Mouse (Mus musculus): ENCODE measurements around the gene Erp29.

Erp29 gene

DNA sequence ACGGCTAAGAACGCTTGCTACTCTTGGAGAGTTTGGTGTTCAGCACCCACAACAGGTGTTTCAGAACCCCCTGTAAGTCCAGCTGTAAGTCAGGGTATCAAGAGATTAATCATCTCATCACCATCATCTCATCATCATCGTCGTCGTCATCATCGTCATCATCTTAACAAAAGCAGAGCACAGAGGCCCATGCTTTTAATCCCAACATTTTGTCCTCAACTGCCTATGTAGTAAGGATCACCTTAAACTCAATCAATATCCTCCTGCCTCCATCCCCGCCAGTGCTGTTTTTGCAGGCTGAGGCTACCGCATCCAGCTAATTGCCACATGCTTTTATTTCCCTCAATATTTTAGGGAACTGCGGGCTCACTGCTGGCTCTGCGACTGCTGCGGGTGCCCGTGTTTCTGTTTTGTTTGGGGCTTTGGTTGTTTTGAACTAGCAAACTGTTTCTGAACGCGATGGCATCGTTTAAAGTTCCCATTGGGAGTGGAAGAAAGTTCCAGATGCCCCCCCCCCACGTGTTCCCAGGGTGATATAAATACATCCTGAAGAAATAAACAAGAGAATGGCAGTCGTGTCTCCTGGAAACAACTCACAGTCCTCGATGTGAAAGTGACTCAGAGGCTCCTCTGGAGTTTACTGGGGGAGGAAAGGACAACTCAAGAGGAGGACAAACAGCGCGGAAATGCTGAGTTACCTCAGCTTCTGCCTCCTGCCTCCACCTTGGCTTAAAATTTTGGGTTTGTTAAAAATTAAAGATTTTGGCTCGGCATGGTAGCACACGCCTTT is 66.0 kb downstream of the Erp29 start:
- DNase-seq, result peak in 1 of 2 experiments; percentile 21

DNA sequence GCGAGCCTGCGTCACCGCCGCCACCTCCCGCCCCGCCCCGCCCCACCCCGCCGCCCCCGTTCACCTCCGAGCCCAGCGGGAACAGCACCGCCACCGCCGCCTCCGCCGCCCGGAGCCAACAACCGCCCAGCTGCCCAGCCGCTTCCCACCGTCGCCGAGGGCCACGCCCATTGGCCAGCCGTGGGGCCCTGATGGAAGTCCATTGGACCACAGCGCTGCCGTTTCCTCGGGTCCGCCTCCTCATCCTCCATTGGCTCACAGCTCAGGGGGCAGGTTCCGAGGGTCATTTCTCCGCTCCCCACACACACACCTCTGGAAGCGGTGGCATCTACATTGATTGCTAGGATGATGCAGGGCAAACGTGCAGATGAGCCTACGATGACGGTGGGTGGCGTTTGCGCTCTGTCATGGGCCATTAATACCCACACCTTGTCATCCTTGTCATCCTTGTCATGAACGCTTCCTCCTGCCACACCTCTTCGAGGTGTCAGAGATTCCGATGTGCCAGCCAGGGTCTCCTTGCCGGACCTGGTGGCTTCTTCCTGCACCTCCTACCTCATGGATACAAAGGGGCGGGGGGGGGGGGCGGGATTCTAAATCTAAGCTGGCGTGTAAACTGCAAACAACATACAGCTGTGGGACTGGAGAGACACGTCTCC is 66.7 kb downstream of the Erp29 start, which contains the start of gene Trafd1:
Gene Trafd1, minus strand, starts transcription at position 172 of the 659 bp plus-strand sequence.
- peak; percentile 97 to 98 for DNase-seq

GRCm38 (mm10) chr5:121384757-121385460 is 67.4 kb downstream of the Erp29 start:
- no peak for DNase-seq

GRCm38 (mm10) chr5:121383857-121384756 is 68.2 kb downstream of the Erp29 start:
- DNase-seq, result no peak

- no peak for DNase-seq
Measured at GRCm38 (mm10) chr5:121380692-121381091, 71.6 kb downstream of the Erp29 start.

DNA sequence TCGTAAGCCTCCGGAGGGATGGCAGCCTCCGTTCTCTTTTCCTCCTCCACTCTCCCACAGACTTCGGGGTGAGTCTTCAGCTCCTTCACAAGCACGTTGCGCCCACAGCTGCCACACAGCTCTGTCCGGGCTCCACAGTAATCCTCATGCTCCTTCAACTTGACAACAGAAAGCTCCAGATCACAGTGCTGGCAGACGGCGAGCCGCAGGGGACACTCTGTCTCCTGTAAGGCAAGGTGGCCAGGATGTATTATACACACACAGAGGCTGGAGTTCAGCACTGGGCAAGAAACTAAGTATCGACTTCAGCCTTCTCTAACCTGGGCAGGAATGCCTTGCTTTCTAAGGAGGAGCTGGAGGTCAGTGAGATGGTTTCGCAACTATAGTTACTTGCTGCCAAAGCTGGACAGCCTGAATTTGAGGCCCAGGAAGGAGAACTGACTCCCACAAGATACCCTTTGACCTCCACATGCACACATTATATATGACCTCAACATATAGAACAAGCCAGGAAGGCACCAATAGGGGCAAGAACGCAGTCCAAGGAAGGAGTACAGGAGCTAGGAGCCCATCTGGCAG is 73.5 kb downstream of the Erp29 start:
- no peak for DNase-seq

Data from cerebellum, postnatal 10 days (tissue).